Mouse (Mus musculus) midbrain, postnatal 0 days (tissue): ENCODE results near the gene Wbp11. TPM values are rescaled to one million over a fixed set of nuclear protein-coding genes. Genes with fewer than 3 reads are reported as not detected.

Experiments
- ATAC-seq: fragments of 200-750 bp; cut with Nextera tagmentation; 2 replicates; pipeline ENCODE4 v1.8.0; 2017; ENCODE audit warnings: moderate number of reproducible peaks, mild to moderate bottlenecking, moderate TSS enrichment, moderate library complexity; ENCODE audit not compliant: low FRiP score
- DNase-seq: peaks from one replicate; pipeline ENCODE4 v3.0.0-alpha.2; 2015; ENCODE audit warnings: low spot score
- H3K27ac ChIP-seq: fragments of 300-500 bp; sonication (generic); 2 replicates; pipeline ENCODE4 v1.5.1; 2014; ENCODE audit warnings: low read depth, mild to moderate bottlenecking, low read length, mixed read lengths
- H3K27me3 ChIP-seq: fragments of 300-500 bp; sonication (generic); 2 replicates; pipeline ENCODE4 v1.6.1; 2014; ENCODE audit warnings: low read length, control low read depth, mixed read lengths; ENCODE audit not compliant: insufficient read depth
- H3K36me3 ChIP-seq: fragments of 300-500 bp; sonication (generic); 2 replicates; pipeline ENCODE4 v1.6.1; 2014; ENCODE audit warnings: low read length, control low read depth, mixed read lengths; ENCODE audit not compliant: insufficient read depth
- H3K4me1 ChIP-seq: fragments of 300-500 bp; sonication (generic); 2 replicates; pipeline ENCODE4 v1.6.1; 2014; ENCODE audit warnings: mild to moderate bottlenecking, control low read depth, antibody characterized with exemption, low read length, mixed read lengths; ENCODE audit not compliant: insufficient read depth
- H3K4me2 ChIP-seq: fragments of 300-500 bp; sonication (generic); 2 replicates; pipeline ENCODE4 v1.6.1; 2014; ENCODE audit warnings: low read depth, mild to moderate bottlenecking, low read length, mixed read lengths; ENCODE audit not compliant: poor library complexity, severe bottlenecking
- H3K4me3 ChIP-seq: fragments of 300-500 bp; sonication (generic); 2 replicates; pipeline ENCODE4 v1.5.1; 2014; ENCODE audit warnings: low read depth, mild to moderate bottlenecking, low read length, moderate library complexity
- H3K9ac ChIP-seq: fragments of 300-500 bp; sonication (generic); replicated peaks from 2 replicates; pipeline ENCODE4 v1.6.1; 2014; ENCODE audit warnings: mild to moderate bottlenecking, low read length, moderate library complexity, mixed read lengths; ENCODE audit not compliant: poor library complexity, severe bottlenecking
- H3K9me3 ChIP-seq: fragments of 300-500 bp; sonication (generic); 2 replicates; pipeline ENCODE4 v1.6.1; 2016; ENCODE audit warnings: low read length, control low read depth
- CTCF ChIP-seq: IDR thresholded peaks from 2 replicates; pipeline ENCODE4 v1.5.1; 2016; ENCODE audit warnings: antibody characterized with exemption, mild to moderate bottlenecking
- WGBS: fragments of 180-500 bp; shearing (Covaris S2); extraction: QIAGEN DNeasy Blood & Tissue Kit; methylation state at CpG from one replicate; pipeline ENCODE4 v1.1.7; 2014; 5-methylcytosine and 5-hydroxymethylcytosine counted together
- microRNA-seq: library from miRNA; unstranded; fragments of <30 nt; microRNA quantifications from one replicate; pipeline ENCODE4, GENCODE M21; 2016; ENCODE audit warnings: borderline number of aligned reads
- polyA plus RNA-seq: library from polyadenylated mRNA; unstranded; fragments of >200 nt; fragmentation: Nextera tagmentation; extraction: Ambion mirVana; gene quantifications from 2 replicates; pipeline ENCODE4 v1.2.1, GENCODE M21; 2015
- total RNA-seq: library from RNA; depleted of rRNA; stranded (reverse); fragments of >200 nt; gene quantifications from 2 replicates; pipeline ENCODE4 v1.2.3, GENCODE M21; 2014; rRNA removed

Wbp11 gene
- total and polyA plus RNA-seq, 2 experiments from 2014 or later = 44.8 to 86.1 TPM

- H3K36me3 ChIP-seq = no peaks in the 10 kb centered on the region
- no peak for TF ChIP-seq CTCF
- ATAC-seq (no peak), DNase-seq (no peak)
- WGBS = 89% methylated on average over 1 of the region's 1 CpGs
- H3K27ac ChIP-seq = no peak overlapping the region
- no peak overlapping the region for H3K4me3 ChIP-seq
- H3K9me3 ChIP-seq = no peaks in the 10 kb centered on the region
- H3K9ac ChIP-seq = no peak overlapping the region
- no peak overlapping the region for H3K4me2 ChIP-seq
- no peaks in the 10 kb centered on the region for H3K27me3 ChIP-seq
- no peaks in the 10 kb centered on the region for H3K4me1 ChIP-seq
These were observed 51.6 kb downstream of the Wbp11 start for GRCm38 (mm10) chr6:136776392-136776791.

GRCm38 (mm10) chr6:136769859-136770258 lies 58.2 kb downstream of the Wbp11 start:
- DNase-seq = no peak
- ATAC-seq = no peak
- no peaks in the 10 kb centered on the region for H3K4me1 ChIP-seq
- H3K9ac ChIP-seq = no peak overlapping the region
- WGBS = 85% methylated on average over 7 of the region's 7 CpGs
- H3K36me3 ChIP-seq = no peaks in the 10 kb centered on the region
- TF ChIP-seq CTCF = no peak
- no peak overlapping the region for H3K27ac ChIP-seq
- no peaks in the 10 kb centered on the region for H3K27me3 ChIP-seq
- no peak overlapping the region for H3K4me2 ChIP-seq
- no peaks in the 10 kb centered on the region for H3K9me3 ChIP-seq
- no peak overlapping the region for H3K4me3 ChIP-seq

GRCm38 (mm10) chr6:136769143-136769542 lies 58.9 kb downstream of the Wbp11 start:
- Histone ChIP-seq H3K4me1 (no peaks in the 10 kb centered on the region), H3K9ac (no peak overlapping the region), H3K27me3 (no peaks in the 10 kb centered on the region), H3K36me3 (no peaks in the 10 kb centered on the region), H3K4me2 (no peak overlapping the region), H3K27ac (no peak overlapping the region), H3K9me3 (no peaks in the 10 kb centered on the region), H3K4me3 (no peak overlapping the region)
- TF ChIP-seq CTCF = no peak
- no peak for ATAC-seq
- 86% methylated on average over 8 of the region's 8 CpGs for WGBS
- DNase-seq = no peak

- 73% methylated on average over 1 of the region's 1 CpGs for WGBS
- TF ChIP-seq CTCF = no peak
- H3K4me3 ChIP-seq = no peak overlapping the region
- ATAC-seq (no peak), DNase-seq (peak; percentile 19)
- H3K9me3 ChIP-seq = no peaks in the 10 kb centered on the region
- no peaks in the 10 kb centered on the region for H3K36me3 ChIP-seq
- no peak overlapping the region for H3K9ac ChIP-seq
- no peak overlapping the region for H3K27ac ChIP-seq
- H3K4me2 ChIP-seq = no peak overlapping the region
- H3K27me3 ChIP-seq = no peaks in the 10 kb centered on the region
- no peaks in the 10 kb centered on the region for H3K4me1 ChIP-seq
These were observed 64.1 kb downstream of the Wbp11 start for GRCm38 (mm10) chr6:136763912-136764311.

Small RNA genes lying within 50 kb of the gene (microRNA-seq; reads per million reads assigned to microRNA genes)
- gene Gm44364 = not detected

Other genes with a start within 250 kb of the Wbp11 start
- gene Plbd1, start 166.3 kb downstream of the Wbp11 start, total RNA-seq = 0.47 TPM in 1 of 2 replicates, not detected in the other
- 0.22 and 0.27 TPM in 2 replicates for gene Plbd1, start 166.3 kb downstream of the Wbp11 start, polyA plus RNA-seq
- gene Gucy2c, start 46.5 kb downstream of the Wbp11 start, total RNA-seq = 0.55 and 1.4 TPM in 2 replicates
- gene Gucy2c, start 46.5 kb downstream of the Wbp11 start, polyA plus RNA-seq = 0.87 and 1.1 TPM in 2 replicates
- gene Hist4h4, start 23.8 kb downstream of the Wbp11 start, total RNA-seq = 38.0 and 58.4 TPM in 2 replicates
- 0.32 and 0.45 TPM in 2 replicates for gene Hist4h4, start 23.8 kb downstream of the Wbp11 start, polyA plus RNA-seq
- 19.0 and 25.9 TPM in 2 replicates for gene H2afj, start 20.0 kb downstream of the Wbp11 start, total RNA-seq
- gene H2afj, start 20.0 kb downstream of the Wbp11 start, polyA plus RNA-seq = 98.8 and 114 TPM in 2 replicates
- 0.33 and 1.7 TPM in 2 replicates for gene BC049715, start 607 bp downstream of the Wbp11 start, total RNA-seq
- gene BC049715, start 607 bp downstream of the Wbp11 start, polyA plus RNA-seq = 2.0 and 2.3 TPM in 2 replicates
- 1.7 and 3.6 TPM in 2 replicates for gene Smco3, start 7.2 kb upstream of the Wbp11 start, total RNA-seq
- gene Smco3, start 7.2 kb upstream of the Wbp11 start, polyA plus RNA-seq = 0.83 and 1.2 TPM in 2 replicates
- 0.11 and 0.33 TPM in 2 replicates for gene Art4, start 29.5 kb upstream of the Wbp11 start, total RNA-seq
- gene Art4, start 29.5 kb upstream of the Wbp11 start, polyA plus RNA-seq = 0.12 and 0.20 TPM in 2 replicates
- 25.6 and 31.4 TPM in 2 replicates for gene Mgp, start 47.6 kb upstream of the Wbp11 start, total RNA-seq
- gene Mgp, start 47.6 kb upstream of the Wbp11 start, polyA plus RNA-seq = 72.6 and 74.6 TPM in 2 replicates
- gene Erp27, start 93.9 kb upstream of the Wbp11 start, total RNA-seq = not detected in 2 replicates
- not detected in 2 replicates for gene Erp27, start 93.9 kb upstream of the Wbp11 start, polyA plus RNA-seq
- gene Pde6h, start 95.6 kb upstream of the Wbp11 start, total RNA-seq = 0.05 and 0.19 TPM in 2 replicates
- 0.37 and 0.84 TPM in 2 replicates for gene Pde6h, start 95.6 kb upstream of the Wbp11 start, polyA plus RNA-seq
- 8.3 and 9.0 TPM in 2 replicates for gene Arhgdib, start 113.7 kb upstream of the Wbp11 start, total RNA-seq
- 16.1 and 19.0 TPM in 2 replicates for gene Arhgdib, start 113.7 kb upstream of the Wbp11 start, polyA plus RNA-seq